Mouse (Mus musculus): ENCODE measurements at regions not wholly inside any gene's neighbourhood (a gene's known extent, or its start where the extent isn't known, plus 50 kb on each side); places are given as distances from the start of the nearest gene placed in this dataset.

- no peak for TF ChIP-seq EP300 (IDR thresholded peaks at IDR 0.05)
- no peak for TF ChIP-seq CTCF (IDR thresholded peaks at IDR 0.05)
These were observed 59.2 kb upstream of the Slco4a1 start for GRCm38 (mm10) chr2:180396664-180397377.
